Mouse (Mus musculus) heart, adult 18-20 months (tissue): ENCODE data around the gene Dmac2. TPM values are rescaled to one million over a fixed set of nuclear protein-coding genes. Genes with fewer than 3 reads are reported as not detected.
A peak's percentile ranks its signal among the peaks of the same experiment; 100 is the strongest.

Experiments used
- DNase-seq, 2 experiments: peaks; one replicate each; pipeline ENCODE4 v3.0.0; 2021 to 2022; ENCODE audit warnings: mixed read lengths in 1 of 2
- total RNA-seq, 2 experiments: library from RNA; stranded (reverse); gene quantifications; 2 replicates each; pipeline ENCODE4 v1.2.3; 2021

Dmac2 gene
- total RNA-seq, 2 experiments from 2014 or later, result 56.2 to 58.8 TPM

GRCm38 (mm10) chr7:25652244-25652759 is 33.1 kb downstream of the Dmac2 start:
- no peak for DNase-seq

- peak in 1 of 2 experiments; percentile 54 for DNase-seq
Observed at GRCm38 (mm10) chr7:25655601-25656428, 36.6 kb downstream of the Dmac2 start.

GRCm38 (mm10) chr7:25657785-25658184 is 38.6 kb downstream of the Dmac2 start:
- DNase-seq, result no peak

GRCm38 (mm10) chr7:25658657-25659472 is 39.7 kb downstream of the Dmac2 start, which contains the start of the genes Bckdha and Exosc5:
Bckdha (minus strand) TSS chr7:25658981.
Exosc5 (plus strand) TSS chr7:25659164.
- peak; percentile 100 for DNase-seq

GRCm38 (mm10) chr7:25666381-25666780 is 47.2 kb downstream of the Dmac2 start:
- no peak for DNase-seq

GRCm38 (mm10) chr7:25669158-25669557 is 49.9 kb downstream of the Dmac2 start:
- DNase-seq, result no peak

- DNase-seq, result no peak
Observed at GRCm38 (mm10) chr7:25669631-25670030, 50.4 kb downstream of the Dmac2 start.

GRCm38 (mm10) chr7:25670096-25670495 is 50.9 kb downstream of the Dmac2 start:
- no peak for DNase-seq

- no peak for DNase-seq
Observed at GRCm38 (mm10) chr7:25671686-25672085, 52.5 kb downstream of the Dmac2 start.

GRCm38 (mm10) chr7:25672442-25672841 is 53.2 kb downstream of the Dmac2 start:
- DNase-seq, result no peak

- DNase-seq, result no peak
Observed at GRCm38 (mm10) chr7:25674297-25674696, 55.1 kb downstream of the Dmac2 start.

GRCm38 (mm10) chr7:25674719-25675300 is 55.6 kb downstream of the Dmac2 start, which contains the start of gene Tmem91:
Tmem91 (minus strand) TSS chr7:25675166.
- no peak for DNase-seq

Other genes starting within 250 kb of the Dmac2 start
- not detected for gene Cnfn, start 249.7 kb upstream of the Dmac2 start, total RNA-seq
- gene Lipe, start 220.7 kb upstream of the Dmac2 start, total RNA-seq, result 10 to 100 TPM; 36.8 to 75.1 TPM
- gene Cxcl17, start 206.5 kb upstream of the Dmac2 start, total RNA-seq, result 1 to 10 TPM in 1 of 2 experiments, not detected in 1; 1.1 TPM
- gene Ceacam1, start 141.8 kb upstream of the Dmac2 start, total RNA-seq, result 10 to 100 TPM; 10.3 to 11.7 TPM
- 1 to 10 TPM; 2.2 to 2.3 TPM for gene Ceacam2, start 79.6 kb upstream of the Dmac2 start, total RNA-seq
- gene Erich4, start 3.5 kb upstream of the Dmac2 start, total RNA-seq, result under 1 TPM in 1 of 2 experiments, not detected in 1; 0.50 TPM
- 1 to 10 TPM; 3.4 to 4.4 TPM for gene B3gnt8, start 7.2 kb downstream of the Dmac2 start, total RNA-seq
- 100 to 1,000 TPM; 285 to 287 TPM for gene Bckdha, start 39.6 kb downstream of the Dmac2 start, total RNA-seq
- gene Exosc5, start 39.8 kb downstream of the Dmac2 start, total RNA-seq, result 10 to 100 TPM; 17.2 to 17.5 TPM
- gene Tmem91, start 55.8 kb downstream of the Dmac2 start, total RNA-seq, result under 1 TPM in 1 of 2 experiments, not detected in 1; 0.22 TPM
- gene B9d2, start 61.4 kb downstream of the Dmac2 start, total RNA-seq, result 10 to 100 TPM; 10.2 TPM
- 10 to 100 TPM; 21.8 to 23.6 TPM for gene Tgfb1, start 67.6 kb downstream of the Dmac2 start, total RNA-seq
- gene Ccdc97, start 99.7 kb downstream of the Dmac2 start, total RNA-seq, result 10 to 100 TPM; 55.0 to 56.6 TPM
- 10 to 100 TPM; 70.7 to 71.3 TPM for gene Hnrnpul1, start 135.3 kb downstream of the Dmac2 start, total RNA-seq
- gene Axl, start 169.3 kb downstream of the Dmac2 start, total RNA-seq, result 10 to 100 TPM; 52.0 to 57.2 TPM
- gene Cyp2s1, start 197.5 kb downstream of the Dmac2 start, total RNA-seq, result 1 to 10 TPM; 3.4 to 8.6 TPM